Mouse (Mus musculus): ENCODE results near the gene 1110051M20Rik. TPM values are rescaled to one million over a fixed set of nuclear protein-coding genes. Genes with fewer than 3 reads are reported as not detected.

The 1110051M20Rik gene
- polyA plus RNA-seq, 2 experiments from 2014 or later, result 40.3 to 55.7 TPM

DNA sequence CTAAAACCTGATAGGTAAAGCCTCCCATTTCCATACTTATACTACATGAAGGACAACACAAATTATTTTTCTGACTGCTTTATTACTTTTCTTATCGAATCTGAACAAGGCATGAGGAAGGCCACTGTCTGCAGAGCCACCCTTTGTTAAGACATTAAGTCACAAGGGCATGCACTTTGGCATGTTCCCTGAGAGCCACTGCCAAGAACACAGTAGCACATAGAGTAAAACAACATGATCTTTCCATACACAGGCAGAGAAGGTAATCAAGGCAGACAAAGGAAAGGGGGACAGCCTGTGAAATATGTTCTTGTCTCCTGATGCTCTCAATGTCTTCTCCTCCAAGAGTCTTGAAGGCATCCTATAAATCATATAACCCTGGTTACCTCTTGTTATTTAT is 30.7 kb downstream of the 1110051M20Rik start:
- no peak for ATAC-seq

DNA sequence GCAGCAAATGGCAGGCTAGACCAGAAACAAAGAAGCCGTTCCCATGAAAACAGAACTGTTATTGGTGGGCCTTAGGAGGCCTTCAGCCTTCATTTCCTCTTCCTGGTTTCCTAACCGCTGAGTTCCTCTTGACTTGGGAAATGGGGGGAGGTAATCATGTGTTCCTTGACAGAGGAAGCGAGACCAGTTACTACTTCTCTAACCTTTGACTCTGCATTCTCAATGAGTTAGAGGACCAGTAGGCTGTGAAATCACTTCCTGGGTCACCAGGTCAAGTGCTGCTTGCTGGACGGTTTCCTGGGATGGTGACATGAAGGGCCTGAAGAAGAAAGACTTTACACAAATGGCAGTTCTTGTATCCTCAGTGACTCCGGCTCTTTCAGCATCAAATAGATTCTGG is 32.1 kb downstream of the 1110051M20Rik start:
- ATAC-seq, result no peak

DNA sequence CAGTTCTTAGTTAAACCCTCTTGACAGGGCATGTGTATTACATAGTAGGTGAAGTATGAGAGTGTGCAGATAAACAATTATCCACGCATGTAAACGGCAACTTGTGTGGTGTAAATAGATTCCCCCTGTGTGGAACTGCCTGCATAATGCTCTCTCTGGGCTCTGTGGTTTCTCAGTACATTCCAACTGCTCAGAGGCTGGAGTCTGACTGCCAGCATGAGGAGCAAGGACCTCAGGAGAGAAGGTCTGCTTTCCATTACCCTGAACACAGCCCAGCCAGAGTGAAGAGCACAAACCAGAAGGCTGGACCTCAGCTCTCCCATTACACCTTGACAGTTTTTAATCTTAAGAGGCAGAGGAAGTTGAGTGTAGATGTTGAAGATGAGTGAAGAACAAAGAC is 33.0 kb downstream of the 1110051M20Rik start:
- no peak for ATAC-seq

DNA sequence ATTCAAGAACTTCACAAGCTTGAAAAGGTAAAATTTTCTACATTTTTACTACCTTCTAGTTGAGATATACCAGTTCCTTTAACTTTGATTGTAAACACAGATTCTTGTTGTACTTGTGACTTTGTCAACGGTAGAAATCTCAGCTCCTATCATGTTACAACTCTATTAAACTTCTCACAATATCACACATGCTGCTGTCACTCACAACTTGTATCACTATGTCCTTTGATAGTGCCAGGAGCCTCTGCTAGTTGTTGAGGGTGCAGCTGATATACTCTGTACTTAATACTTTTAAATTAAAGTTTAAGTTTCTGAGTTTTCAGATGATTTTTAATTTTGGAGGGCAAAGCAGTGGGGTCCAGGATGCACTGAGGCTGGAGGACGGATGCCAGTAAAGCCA is 36.5 kb downstream of the 1110051M20Rik start:
- ATAC-seq, result no peak

DNA sequence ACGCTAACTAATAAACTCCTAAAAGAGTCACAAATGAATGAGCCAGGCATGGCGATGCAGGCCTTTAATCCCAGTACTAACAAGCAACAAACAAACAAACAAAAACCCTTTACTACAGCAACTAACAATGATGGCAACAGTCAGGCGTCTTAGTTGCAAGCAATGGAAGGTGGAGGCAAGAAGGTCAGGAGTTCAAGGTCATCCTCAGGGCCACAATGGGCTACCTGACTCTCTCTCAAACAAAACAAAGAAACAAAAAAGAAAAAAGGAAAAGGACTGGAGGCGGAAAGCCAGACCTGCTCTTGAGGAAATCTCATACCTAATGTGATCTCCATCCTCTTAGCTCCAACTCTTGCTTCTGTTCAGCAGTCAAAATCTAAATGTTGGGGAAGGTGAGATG is 39.4 kb downstream of the 1110051M20Rik start:
- no peak for ATAC-seq

DNA sequence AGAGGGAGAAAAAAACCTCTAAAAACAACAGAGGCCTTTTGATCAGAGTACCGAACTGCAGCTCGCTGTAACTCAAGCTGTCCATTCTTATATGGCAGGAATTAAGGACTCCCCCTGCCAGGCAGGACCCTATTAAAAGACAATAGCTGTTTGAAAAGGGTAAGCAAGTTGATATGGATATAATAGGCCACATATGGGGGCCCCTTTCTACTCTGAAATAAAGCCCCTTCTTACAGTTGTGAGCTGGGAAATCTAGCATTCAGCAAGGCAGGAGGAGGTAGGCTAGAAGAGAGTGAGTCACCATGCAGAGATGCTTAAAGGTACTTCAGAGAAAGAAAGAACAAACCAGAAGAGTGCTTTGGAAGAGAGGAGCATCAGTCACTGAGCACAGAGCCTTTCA is 44.8 kb downstream of the 1110051M20Rik start:
- no peak for ATAC-seq

DNA sequence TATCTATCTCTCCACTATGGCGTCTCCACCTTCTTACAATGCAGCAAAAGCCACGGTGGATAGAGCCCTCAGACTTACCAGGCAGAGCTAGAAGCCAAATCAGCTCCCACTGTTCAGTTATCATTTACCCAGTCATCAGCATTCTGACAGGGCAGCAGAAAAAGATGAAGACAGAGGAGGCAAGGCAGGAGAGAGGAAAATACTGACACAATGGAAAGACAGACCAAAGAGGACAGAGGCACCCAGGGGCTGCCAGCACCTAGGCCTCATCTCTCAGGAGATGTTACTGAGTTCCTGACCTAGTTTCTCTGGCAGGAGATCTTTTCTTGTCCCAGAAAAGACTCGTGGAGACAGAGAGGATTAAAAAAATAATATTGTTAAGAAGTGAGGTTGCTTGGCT is 45.3 kb downstream of the 1110051M20Rik start:
- no peak for ATAC-seq

DNA sequence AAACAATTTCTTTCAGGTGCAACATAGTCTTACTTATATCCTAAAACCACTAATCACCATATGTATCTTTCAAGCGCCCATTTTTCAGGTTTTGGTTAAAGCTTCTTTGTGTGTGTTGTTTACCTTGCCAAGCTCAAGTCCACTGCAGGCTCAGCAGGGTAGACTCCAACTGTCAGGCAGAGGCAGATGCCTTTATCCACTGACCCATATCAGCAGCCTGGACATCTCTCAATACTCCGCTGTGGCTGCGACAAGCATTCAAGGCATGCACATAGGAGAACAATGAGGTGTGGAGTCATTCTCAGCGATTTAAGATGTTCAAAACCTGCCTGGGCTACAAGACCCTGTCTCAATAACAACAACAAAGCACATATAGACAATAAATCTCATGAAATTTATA is 50.4 kb downstream of the 1110051M20Rik start:
- no peak for ATAC-seq

DNA sequence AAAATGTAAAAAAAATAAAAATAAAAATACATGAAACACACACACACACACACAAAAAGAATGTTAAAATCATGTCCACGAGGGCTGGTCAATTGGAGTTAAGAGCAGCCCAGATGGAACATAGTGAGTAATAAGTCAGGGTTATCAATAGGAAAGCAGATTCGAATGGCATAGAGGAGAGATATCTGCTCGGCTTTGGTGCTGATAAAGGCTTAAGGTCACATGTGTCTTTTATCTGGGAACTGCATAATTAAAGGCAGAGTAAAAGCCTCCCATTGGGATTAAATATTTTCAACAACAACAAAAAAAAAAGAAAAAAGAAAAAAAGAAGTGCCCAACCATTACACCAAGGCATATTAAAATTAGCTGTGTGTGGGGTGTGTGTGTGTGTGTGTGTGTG is 55.8 kb downstream of the 1110051M20Rik start:
- ATAC-seq, result no peak

DNA sequence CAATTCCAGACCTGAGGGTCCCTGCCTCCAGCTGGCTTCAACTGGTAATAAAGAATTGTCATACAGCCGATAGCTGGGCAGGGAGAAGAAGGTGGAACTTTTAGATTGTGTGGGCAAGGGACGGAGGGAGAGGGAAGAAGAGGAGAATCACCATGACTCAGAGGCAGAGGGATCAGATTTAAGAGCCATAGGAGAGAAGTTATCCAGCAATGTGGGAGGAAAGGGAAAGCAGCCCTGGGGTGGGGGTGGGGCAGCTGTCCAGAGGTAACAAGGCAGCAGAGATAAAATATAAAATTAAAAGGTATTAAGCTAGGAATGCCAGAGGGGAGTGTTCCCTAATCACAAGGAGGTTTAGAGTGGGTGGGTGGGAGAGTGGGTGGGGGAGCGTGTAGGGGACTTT is 56.2 kb downstream of the 1110051M20Rik start:
- ATAC-seq, result no peak

DNA sequence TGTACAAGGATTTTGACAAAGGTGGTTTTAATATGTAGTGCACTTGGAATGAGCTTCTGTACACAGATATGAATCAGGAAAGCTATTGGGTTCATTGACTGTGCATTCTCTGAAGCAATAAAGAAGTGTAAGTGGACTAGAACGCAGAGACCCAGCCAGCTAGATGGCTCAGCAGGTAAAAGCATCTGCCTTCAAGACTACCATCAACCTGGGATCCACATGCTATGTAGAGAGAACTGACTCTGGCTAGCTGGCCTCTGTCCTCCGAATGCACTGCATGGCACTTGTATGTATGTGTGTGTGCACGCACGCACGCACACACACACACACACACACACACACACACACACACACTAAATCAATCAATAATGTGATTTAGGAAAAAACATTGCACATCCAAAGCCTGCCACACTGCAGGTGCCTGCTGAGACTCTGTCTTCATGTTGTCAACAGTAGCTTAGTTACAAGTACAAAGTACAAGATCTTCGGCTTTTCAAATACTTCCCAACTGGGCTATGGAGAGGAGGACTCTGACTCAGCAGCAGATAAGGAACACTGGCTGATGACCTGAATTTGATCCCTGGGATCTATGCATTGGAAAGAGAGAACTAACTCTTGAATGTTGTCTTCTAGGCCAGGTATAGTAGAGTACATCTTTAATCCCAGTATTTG is 57.1 kb downstream of the 1110051M20Rik start:
- ATAC-seq, result no peak

DNA sequence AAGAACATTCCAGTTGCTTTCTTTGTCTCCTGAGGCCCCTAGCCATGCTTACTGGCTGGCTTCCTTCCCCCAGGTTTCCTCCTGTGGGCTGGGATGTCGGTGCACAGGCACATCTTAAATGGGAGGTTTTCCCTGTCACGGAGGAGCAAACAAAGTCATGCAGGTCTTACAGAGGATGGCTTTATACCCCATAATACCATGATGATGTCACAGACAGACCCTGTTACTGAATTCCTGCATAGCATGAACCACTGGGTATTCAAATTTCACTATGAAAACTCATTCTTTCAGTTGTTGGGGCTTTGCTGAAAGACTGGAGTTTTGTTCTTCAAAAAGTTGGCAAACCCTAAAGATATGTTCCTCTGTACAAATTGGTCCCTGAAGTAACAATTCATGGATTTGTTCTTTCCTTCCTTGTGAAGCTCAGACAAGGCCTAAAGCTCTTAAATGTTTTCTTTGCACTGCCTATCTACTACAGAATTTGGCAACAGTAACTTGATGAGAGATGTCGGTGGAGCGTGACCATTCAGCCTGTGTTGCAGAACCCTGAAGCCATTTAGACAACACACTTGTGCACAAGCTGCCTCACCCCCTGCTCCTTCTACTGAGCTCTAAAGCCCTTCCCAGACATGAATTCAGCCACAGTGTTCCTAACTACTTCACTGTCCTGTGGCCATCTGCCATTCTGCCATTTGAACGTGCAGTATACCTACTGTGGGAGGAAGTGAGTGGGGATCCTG is 57.8 kb downstream of the 1110051M20Rik start:
- ATAC-seq, result no peak

DNA sequence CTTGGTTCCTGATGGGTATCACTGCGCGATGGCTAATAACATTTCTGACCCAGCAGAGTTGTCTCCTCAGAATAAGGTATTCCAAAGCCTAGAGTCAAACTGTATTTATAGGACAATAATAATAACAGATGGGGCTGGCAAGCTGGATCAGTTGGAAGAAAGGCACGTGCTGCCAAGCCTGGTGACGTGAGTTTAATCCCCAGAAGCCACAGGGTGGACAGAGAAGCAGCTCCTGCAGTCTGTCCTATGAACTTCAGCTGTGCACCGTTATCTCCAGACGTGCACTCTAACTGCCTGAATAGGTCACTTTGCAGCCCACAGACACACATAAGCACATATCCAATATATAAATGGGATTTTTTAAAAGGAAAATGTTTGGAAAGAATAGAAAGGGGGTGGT is 61.2 kb downstream of the 1110051M20Rik start:
- no peak for ATAC-seq

DNA sequence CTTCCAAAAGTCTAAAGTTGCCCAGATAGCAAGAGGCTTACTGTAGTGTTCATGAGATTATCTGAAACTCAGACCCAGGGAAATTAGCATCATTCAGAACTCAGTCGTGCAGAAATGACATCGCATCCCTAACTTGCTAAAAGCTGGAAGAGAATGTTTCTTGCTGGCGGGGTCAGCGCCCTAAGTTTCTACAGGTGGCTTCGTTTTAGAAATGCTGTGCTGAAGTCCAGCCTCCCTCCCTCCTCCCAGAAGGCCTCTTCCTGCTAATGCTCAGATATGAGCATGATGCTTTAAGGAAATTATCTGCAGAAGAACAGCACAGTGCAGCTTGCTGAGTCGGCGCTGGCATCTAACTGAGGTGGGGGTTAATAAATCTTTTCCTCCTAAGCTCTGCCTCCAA is 67.5 kb downstream of the 1110051M20Rik start:
- no peak for ATAC-seq

DNA sequence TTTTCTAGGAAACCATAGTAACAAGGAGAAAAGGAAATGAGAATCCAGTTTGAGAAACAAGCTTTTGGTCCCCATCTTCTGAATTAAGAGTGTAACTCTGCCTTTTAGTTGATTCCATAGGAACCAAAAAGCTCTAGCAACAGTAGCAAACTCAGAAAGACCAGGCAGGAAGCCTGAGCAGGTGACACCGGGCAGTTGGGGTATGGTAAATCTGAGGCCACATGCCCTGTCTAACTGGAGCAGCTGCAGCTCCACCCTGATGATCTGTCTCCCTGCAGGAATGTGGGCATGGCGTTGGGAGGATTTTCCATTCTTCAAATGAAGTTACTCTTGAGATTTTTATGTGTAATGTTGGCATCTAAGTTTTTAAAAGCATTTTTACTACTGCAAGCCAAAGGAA is 74.2 kb downstream of the 1110051M20Rik start:
- ATAC-seq, result no peak

DNA sequence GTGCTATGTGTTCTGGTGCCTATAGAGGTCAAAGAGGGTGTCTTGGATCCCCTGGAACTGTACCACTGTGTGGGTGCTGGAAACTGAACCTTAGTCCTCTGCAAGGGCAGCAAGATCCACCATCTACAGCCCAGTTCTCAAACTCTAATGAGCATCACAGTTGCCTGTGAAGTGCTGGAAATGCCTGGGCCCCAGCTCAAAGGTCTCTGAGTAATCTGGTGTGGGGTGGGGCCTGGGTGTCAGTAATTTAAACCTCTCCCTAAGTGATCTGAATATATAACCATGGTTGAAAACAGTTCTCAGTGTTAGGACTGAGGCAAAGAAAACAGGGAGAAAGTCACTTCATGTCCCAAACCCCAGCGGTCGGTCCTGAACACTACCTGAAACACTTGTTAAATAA is 81.2 kb downstream of the 1110051M20Rik start:
- ATAC-seq, result no peak

DNA sequence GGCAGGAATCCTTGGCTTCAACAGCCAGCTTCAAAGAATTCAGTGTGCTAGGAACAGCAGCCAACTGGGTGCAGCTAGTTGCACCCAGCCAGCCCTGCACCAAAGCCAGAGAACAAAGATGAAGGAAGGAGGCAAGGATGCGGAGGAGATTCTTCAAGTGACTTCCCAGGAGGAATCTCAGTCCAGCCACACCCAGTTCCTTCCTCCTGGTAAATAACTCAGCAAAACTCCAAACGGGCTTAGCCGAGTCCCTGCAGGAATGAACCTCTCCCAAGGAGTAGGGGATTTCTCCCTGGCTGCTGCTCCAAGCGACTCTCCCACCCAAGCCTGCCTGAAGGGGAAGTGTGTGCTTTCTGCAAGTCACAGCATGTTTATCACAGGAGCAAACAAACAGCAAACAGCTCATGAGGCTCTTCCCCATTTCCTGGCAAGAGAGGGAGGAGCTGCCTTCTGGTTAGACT is 83.4 kb downstream of the 1110051M20Rik start:
- no peak for ATAC-seq

DNA sequence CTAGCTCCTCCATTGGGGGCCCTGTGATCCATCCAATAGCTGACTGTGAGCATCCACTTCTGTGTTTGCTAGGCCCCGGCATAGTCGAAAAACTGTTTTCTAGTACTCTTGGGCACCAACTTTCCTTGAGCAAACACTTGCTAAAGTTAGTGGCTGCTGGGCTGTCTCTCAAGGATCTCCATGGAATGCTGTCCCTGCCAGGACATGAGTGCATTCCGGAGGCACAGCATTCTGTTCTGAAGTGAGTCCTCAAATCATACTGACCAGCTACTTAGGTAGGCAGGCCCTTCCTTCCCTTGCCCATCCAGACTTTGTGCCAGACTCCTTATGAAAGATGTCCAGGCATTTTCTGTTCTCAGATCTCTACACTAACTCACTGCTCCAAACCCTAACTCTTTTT is 88.7 kb downstream of the 1110051M20Rik start:
- ATAC-seq, result no peak

DNA sequence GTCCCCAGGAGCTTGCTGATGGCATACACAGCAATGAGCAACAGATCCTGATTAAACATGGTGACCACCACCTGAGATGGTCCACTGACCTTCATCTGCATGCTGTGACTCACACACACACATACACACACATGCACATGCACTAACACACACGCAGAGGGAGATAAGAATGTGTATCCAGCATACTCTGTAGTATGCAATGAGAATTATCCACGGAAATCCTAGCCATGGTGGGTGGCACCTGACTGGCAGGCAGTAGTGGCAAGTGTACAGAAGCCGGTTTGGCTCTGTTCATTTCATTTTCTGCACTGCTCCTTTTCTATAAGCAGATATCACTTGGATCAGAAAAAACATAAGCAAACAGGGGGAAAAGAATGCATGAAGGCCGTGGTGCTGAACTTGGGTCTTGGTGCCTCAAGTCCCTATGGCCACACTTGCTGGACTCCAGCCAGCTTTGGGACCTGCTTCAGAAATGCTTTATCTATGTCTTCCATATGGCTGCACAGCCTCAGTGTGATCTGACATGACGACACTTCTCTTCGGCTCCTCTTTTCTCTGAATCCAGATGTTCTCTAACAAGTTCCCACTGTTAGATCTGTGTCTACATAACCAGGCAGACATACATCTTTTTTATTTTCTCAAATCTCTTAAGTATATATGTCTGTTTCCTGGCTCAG is 89.6 kb downstream of the 1110051M20Rik start:
- no peak for ATAC-seq

DNA sequence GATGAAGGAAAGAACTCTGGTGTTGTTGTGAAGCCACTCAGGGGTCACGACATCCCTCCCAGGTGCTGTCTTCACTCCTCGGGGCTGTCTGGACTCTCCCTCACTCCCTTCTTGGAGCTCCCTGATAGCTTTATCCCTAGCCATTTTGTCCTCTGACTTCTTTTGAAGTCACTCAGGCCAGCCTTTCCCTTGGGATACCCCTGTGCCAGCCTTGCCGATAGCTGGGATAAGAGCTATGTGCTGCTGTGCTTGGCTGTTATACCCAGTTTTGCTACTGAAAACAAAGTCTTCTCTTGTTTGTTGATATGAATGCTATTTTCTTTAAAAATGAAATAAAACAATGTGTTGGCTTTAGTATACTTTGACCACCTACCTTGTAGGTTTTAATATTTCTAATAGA is 90.7 kb downstream of the 1110051M20Rik start:
- ATAC-seq, result no peak

DNA sequence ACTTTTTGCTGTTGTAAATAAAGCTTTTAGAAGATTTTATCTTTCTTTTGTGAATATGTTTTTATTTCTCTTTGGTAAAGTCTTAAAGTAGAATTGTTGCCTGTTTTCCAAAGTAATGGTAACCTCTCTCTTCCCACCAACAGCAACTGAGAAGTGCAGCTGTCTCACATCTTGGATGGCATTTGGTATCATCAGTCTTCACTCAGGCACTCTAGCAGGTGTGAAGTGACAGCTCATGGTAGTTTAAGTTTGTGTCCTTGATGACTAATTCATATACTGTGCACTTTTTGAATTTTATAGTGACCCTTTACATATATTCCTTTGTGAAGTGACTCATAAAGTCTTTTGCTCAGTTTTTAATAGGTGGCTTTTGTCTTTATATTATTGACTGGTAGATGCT is 92.7 kb downstream of the 1110051M20Rik start:
- no peak for ATAC-seq

DNA sequence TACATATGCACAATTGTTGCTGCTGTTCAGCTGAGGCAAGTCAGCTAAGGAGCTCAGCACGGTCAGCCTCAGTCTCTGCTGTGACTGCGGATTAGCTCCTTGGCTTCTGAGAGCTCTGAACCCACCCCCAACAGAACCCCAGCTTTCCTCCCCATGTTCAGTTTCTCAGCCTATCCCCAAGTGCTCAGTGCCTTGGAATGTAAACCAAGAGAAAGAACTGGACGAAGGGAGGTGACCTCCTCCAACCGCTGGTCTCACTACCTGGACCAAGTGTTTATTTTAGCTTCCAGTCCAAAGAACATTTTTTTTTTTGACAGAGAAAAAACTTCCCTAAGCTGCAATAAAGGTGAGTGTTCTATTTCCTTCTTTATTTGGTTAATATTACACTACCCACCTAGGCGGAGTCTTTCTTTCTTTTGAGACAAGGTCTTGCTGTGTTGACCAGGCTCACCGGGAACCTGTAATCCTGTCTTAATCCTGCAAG is 94.5 kb downstream of the 1110051M20Rik start:
- no peak for ATAC-seq

DNA sequence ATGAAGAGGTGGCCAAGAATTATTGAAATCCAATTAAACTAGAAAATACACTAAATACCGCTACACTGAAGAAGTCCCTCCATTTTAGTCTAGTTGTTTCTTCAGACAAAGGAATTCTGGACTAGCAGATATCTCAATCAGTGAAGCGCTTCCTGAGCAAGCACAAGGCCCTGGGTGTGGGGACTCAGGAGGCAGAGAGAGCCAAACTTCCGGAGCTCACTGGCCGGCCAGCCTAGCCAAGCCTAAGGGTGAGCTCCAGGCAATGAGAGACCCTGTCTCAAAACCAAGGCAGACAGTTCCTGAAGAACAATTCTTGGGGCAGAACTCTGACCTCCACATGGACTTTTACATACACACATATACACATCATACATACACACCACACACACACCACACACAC is 95.6 kb downstream of the 1110051M20Rik start:
- no peak for ATAC-seq

DNA sequence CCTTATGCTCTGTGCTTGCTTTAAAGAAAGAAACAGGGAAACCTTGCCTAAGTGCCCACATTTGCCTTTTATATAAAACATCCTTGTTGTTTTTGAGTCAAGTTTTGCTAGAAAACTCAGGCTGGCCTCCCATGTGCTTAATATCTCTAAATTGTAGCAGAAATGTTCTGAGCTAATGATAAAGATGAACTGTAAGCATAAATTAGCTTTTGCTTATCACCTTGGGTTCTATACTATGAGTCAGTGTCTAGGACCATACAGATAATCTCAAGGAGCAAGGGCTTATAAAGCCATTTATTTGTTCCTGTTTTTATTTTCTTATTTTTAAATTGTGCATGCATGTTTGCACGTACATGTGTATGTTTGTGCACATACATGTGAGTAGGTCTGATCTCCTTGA is 98.9 kb downstream of the 1110051M20Rik start:
- no peak for ATAC-seq

Data from CD4-positive, CD25-positive, alpha-beta regulatory T cell, adult 4 months (primary cell).